Mouse (Mus musculus): ENCODE results near the gene Bend5.

The Bend5 gene

GRCm38 (mm10) chr4:111414818-111415488, at the start of gene Bend5:
TSS of gene Bend5 (plus strand) at chr4:111415006.
- peak; percentile 79 for DNase-seq (ENCODE audit: low read depth, low spot score)

GRCm38 (mm10) chr4:111367771-111368170, 47.0 kb upstream of the Bend5 start:
- no peak for DNase-seq (ENCODE audit: low read depth, low spot score)

- no peak for DNase-seq (ENCODE audit: low read depth, low spot score)
These were observed 37.6 kb upstream of the Bend5 start for GRCm38 (mm10) chr4:111377159-111377558.

GRCm38 (mm10) chr4:111378071-111378470, 36.7 kb upstream of the Bend5 start:
- no peak for DNase-seq (ENCODE audit: low read depth, low spot score)

GRCm38 (mm10) chr4:111383101-111383500, 31.7 kb upstream of the Bend5 start:
- no peak for DNase-seq (ENCODE audit: low read depth, low spot score)

- no peak for DNase-seq (ENCODE audit: low read depth, low spot score)
These were observed 24.1 kb upstream of the Bend5 start for GRCm38 (mm10) chr4:111390736-111391135.

GRCm38 (mm10) chr4:111399784-111400183, 15.0 kb upstream of the Bend5 start:
- no peak for DNase-seq (ENCODE audit: low read depth, low spot score)

GRCm38 (mm10) chr4:111400676-111401075, 14.1 kb upstream of the Bend5 start:
- DNase-seq (ENCODE audit: low read depth, low spot score) = no peak

GRCm38 (mm10) chr4:111403243-111403642, 11.6 kb upstream of the Bend5 start:
- DNase-seq (ENCODE audit: low read depth, low spot score) = no peak

- no peak for DNase-seq (ENCODE audit: low read depth, low spot score)
These were observed 4.1 kb upstream of the Bend5 start for GRCm38 (mm10) chr4:111410731-111411130.

- no peak for DNase-seq (ENCODE audit: low read depth, low spot score)
These were observed 407 bp upstream of the Bend5 start for GRCm38 (mm10) chr4:111414399-111414798.

- DNase-seq (ENCODE audit: low read depth, low spot score) = no peak
These were observed 1.3 kb downstream of the Bend5 start for GRCm38 (mm10) chr4:111416126-111416525.

- no peak for DNase-seq (ENCODE audit: low read depth, low spot score)
These were observed 1.7 kb downstream of the Bend5 start for GRCm38 (mm10) chr4:111416551-111416950.

GRCm38 (mm10) chr4:111417716-111418115, 2.9 kb downstream of the Bend5 start:
- no peak for DNase-seq (ENCODE audit: low read depth, low spot score)

GRCm38 (mm10) chr4:111419476-111419875, 4.7 kb downstream of the Bend5 start:
- DNase-seq (ENCODE audit: low read depth, low spot score) = no peak

GRCm38 (mm10) chr4:111420031-111420430, 5.2 kb downstream of the Bend5 start:
- no peak for DNase-seq (ENCODE audit: low read depth, low spot score)

- no peak for DNase-seq (ENCODE audit: low read depth, low spot score)
These were observed 6.1 kb downstream of the Bend5 start for GRCm38 (mm10) chr4:111420955-111421354.

GRCm38 (mm10) chr4:111421785-111422184, 7.0 kb downstream of the Bend5 start:
- DNase-seq (ENCODE audit: low read depth, low spot score) = no peak

GRCm38 (mm10) chr4:111424371-111424950, 9.7 kb downstream of the Bend5 start:
- DNase-seq (ENCODE audit: low read depth, low spot score) = no peak

- no peak for DNase-seq (ENCODE audit: low read depth, low spot score)
These were observed 10.4 kb downstream of the Bend5 start for GRCm38 (mm10) chr4:111425170-111425569.

- DNase-seq (ENCODE audit: low read depth, low spot score) = no peak
These were observed 16.4 kb downstream of the Bend5 start for GRCm38 (mm10) chr4:111431186-111431585.

GRCm38 (mm10) chr4:111432013-111432412, 17.2 kb downstream of the Bend5 start:
- no peak for DNase-seq (ENCODE audit: low read depth, low spot score)

- no peak for DNase-seq (ENCODE audit: low read depth, low spot score)
These were observed 17.6 kb downstream of the Bend5 start for GRCm38 (mm10) chr4:111432417-111432816.

All from ES-CJ7 (cell line).